Mouse (Mus musculus): ENCODE data around the gene Vmn1r210. TPM values are rescaled to one million over a fixed set of nuclear protein-coding genes. Genes with fewer than 3 reads are reported as not detected.
"Not testable (repeated sequence)": the region's sequence is repeated elsewhere in the genome, so short reads cannot be mapped to it uniquely, and the experiment has no call there.

Gene Vmn1r210
- not detected in 2 replicates for polyA plus RNA-seq (2015; fragmentation: Nextera tagmentation; extraction: Ambion mirVana)

- no peak for ATAC-seq (ENCODE audit: borderline replicate concordance, extremely low read depth, low FRiP score, low TSS enrichment)
- WGBS: 36% methylated on average over 4 of the region's 4 CpGs
- no peak within 1 kb of the TSS for H3K9ac ChIP-seq
Observed at GRCm38 (mm10) chr13:22831248-22831647, at the start of gene Vmn1r210. Vmn1r210 (minus strand) TSS chr13:22831348.

GRCm38 (mm10) chr13:22879257-22879656 is 48.1 kb upstream of the Vmn1r210 start:
- Histone ChIP-seq H3K9ac (no peak overlapping the region), H3K27ac (no peak overlapping the region), H3K9me3 (no peaks in the 10 kb centered on the region), H3K4me2 (no peak overlapping the region), H3K36me3 (no peaks in the 10 kb centered on the region), H3K4me1 (no peaks in the 10 kb centered on the region), H3K27me3 (no peaks in the 10 kb centered on the region), H3K4me3 (no peak overlapping the region)
- 89% methylated on average over 1 of the region's 1 CpGs for WGBS
- no peak for ATAC-seq (ENCODE audit: borderline replicate concordance, extremely low read depth, low FRiP score, low TSS enrichment)

More at GRCm38 (mm10) chr13:22831248-22831647, at the start of gene Vmn1r210:
- no peaks in the 10 kb centered on the region for H3K27me3 ChIP-seq
- no peaks in the 10 kb centered on the region for H3K36me3 ChIP-seq
- no peak within 1 kb of the TSS for H3K4me3 ChIP-seq
- H3K4me2 ChIP-seq: no peak within 1 kb of the TSS
- no peaks in the 10 kb centered on the region for H3K9me3 ChIP-seq
- H3K27ac ChIP-seq: no peak within 1 kb of the TSS
- H3K4me1 ChIP-seq: no peaks in the 10 kb centered on the region

- no peak within 1 kb of the TSS for H3K4me2 ChIP-seq
- WGBS: 50% methylated on average over 1 of the region's 1 CpGs
- ATAC-seq (ENCODE audit: borderline replicate concordance, extremely low read depth, low FRiP score, low TSS enrichment): no peak
- H3K27ac ChIP-seq: no peak within 1 kb of the TSS
- no peaks in the 10 kb centered on the region for H3K4me1 ChIP-seq
- H3K9me3 ChIP-seq: no peaks in the 10 kb centered on the region
- no peak within 1 kb of the TSS for H3K4me3 ChIP-seq
- H3K9ac ChIP-seq: no peak within 1 kb of the TSS
- no peaks in the 10 kb centered on the region for H3K27me3 ChIP-seq
- H3K36me3 ChIP-seq: no peaks in the 10 kb centered on the region
Observed at GRCm38 (mm10) chr13:22857461-22857860, 26.3 kb upstream of the Vmn1r210 start, which contains the start of gene Vmn1r211. Vmn1r211 (minus strand) TSS chr13:22857561.

- no peaks in the 10 kb centered on the region for H3K27me3 ChIP-seq
- WGBS: 62% methylated on average over 4 of the region's 4 CpGs
- H3K9me3 ChIP-seq: no peaks in the 10 kb centered on the region
- no peaks in the 10 kb centered on the region for H3K36me3 ChIP-seq
- no peaks in the 10 kb centered on the region for H3K4me1 ChIP-seq
- no peak overlapping the region for H3K27ac ChIP-seq
- H3K9ac ChIP-seq: no peak overlapping the region
- ATAC-seq (ENCODE audit: borderline replicate concordance, extremely low read depth, low FRiP score, low TSS enrichment): no peak
- no peak overlapping the region for H3K4me3 ChIP-seq
- H3K4me2 ChIP-seq: no peak overlapping the region
Observed at GRCm38 (mm10) chr13:22854760-22855159, 23.6 kb upstream of the Vmn1r210 start.

GRCm38 (mm10) chr13:22846798-22847197 is 15.7 kb upstream of the Vmn1r210 start:
- H3K4me3 ChIP-seq: no peak overlapping the region
- no peak overlapping the region for H3K4me2 ChIP-seq
- 74% methylated on average over 1 of the region's 1 CpGs for WGBS
- no peak for ATAC-seq (ENCODE audit: borderline replicate concordance, extremely low read depth, low FRiP score, low TSS enrichment)
- H3K9ac ChIP-seq: no peak overlapping the region
- H3K36me3 ChIP-seq: no peaks in the 10 kb centered on the region
- no peak overlapping the region for H3K27ac ChIP-seq
- no peaks in the 10 kb centered on the region for H3K9me3 ChIP-seq
- H3K27me3 ChIP-seq: no peaks in the 10 kb centered on the region
- H3K4me1 ChIP-seq: no peaks in the 10 kb centered on the region

GRCm38 (mm10) chr13:22844304-22844703 is 13.2 kb upstream of the Vmn1r210 start:
- H3K4me1 ChIP-seq; H3K4me3 ChIP-seq; H3K9me3 ChIP-seq; H3K9ac ChIP-seq; H3K4me2 ChIP-seq; H3K27me3 ChIP-seq; H3K27ac ChIP-seq; H3K36me3 ChIP-seq; ATAC-seq (ENCODE audit: borderline replicate concordance, extremely low read depth, low FRiP score, low TSS enrichment): not testable (repeated sequence)
- WGBS: 78% methylated on average over 3 of the region's 3 CpGs

- not testable (repeated sequence) for ATAC-seq (ENCODE audit: borderline replicate concordance, extremely low read depth, low FRiP score, low TSS enrichment); H3K27ac ChIP-seq; H3K27me3 ChIP-seq; H3K9ac ChIP-seq; H3K36me3 ChIP-seq; H3K4me1 ChIP-seq; H3K9me3 ChIP-seq; H3K4me3 ChIP-seq; H3K4me2 ChIP-seq
- 34% methylated on average over 7 of the region's 7 CpGs for WGBS
Observed at GRCm38 (mm10) chr13:22829395-22829794, 1.8 kb downstream of the Vmn1r210 start.

- 86% methylated on average over 1 of the region's 1 CpGs for WGBS
- not testable (repeated sequence) for ATAC-seq (ENCODE audit: borderline replicate concordance, extremely low read depth, low FRiP score, low TSS enrichment)
Observed at GRCm38 (mm10) chr13:22821601-22822000, 9.5 kb downstream of the Vmn1r210 start.

GRCm38 (mm10) chr13:22809582-22809981 is 21.6 kb downstream of the Vmn1r210 start, which contains the start of gene Vmn1r209:
Vmn1r209 (minus strand) TSS chr13:22809682.
- not testable (repeated sequence) for H3K4me1 ChIP-seq; ATAC-seq (ENCODE audit: borderline replicate concordance, extremely low read depth, low FRiP score, low TSS enrichment); H3K9ac ChIP-seq

More at GRCm38 (mm10) chr13:22821601-22822000, 9.5 kb downstream of the Vmn1r210 start:
- H3K36me3 ChIP-seq, H3K9me3 ChIP-seq, H3K4me3 ChIP-seq, H3K27ac ChIP-seq, H3K9ac ChIP-seq, H3K4me1 ChIP-seq, H3K27me3 ChIP-seq, H3K4me2 ChIP-seq: not testable (repeated sequence)

GRCm38 (mm10) chr13:22788096-22788495 is 43.1 kb downstream of the Vmn1r210 start:
- not testable (repeated sequence) for H3K4me3 ChIP-seq; H3K27ac ChIP-seq; H3K4me2 ChIP-seq; H3K27me3 ChIP-seq; H3K36me3 ChIP-seq; H3K4me1 ChIP-seq; ATAC-seq (ENCODE audit: borderline replicate concordance, extremely low read depth, low FRiP score, low TSS enrichment); H3K9ac ChIP-seq; H3K9me3 ChIP-seq
- 78% methylated on average over 3 of the region's 3 CpGs for WGBS

More at GRCm38 (mm10) chr13:22809582-22809981, 21.6 kb downstream of the Vmn1r210 start, which contains the start of gene Vmn1r209:
- not testable (repeated sequence) for H3K27ac ChIP-seq, H3K9me3 ChIP-seq, H3K4me2 ChIP-seq, H3K36me3 ChIP-seq, H3K4me3 ChIP-seq, H3K27me3 ChIP-seq

- H3K27me3 ChIP-seq; H3K36me3 ChIP-seq; H3K4me2 ChIP-seq; H3K4me3 ChIP-seq; H3K9me3 ChIP-seq; ATAC-seq (ENCODE audit: borderline replicate concordance, extremely low read depth, low FRiP score, low TSS enrichment); H3K27ac ChIP-seq; H3K9ac ChIP-seq; H3K4me1 ChIP-seq: not testable (repeated sequence)
Observed at GRCm38 (mm10) chr13:22784159-22784558, 47.0 kb downstream of the Vmn1r210 start.

GRCm38 (mm10) chr13:22777300-22777699 is 53.8 kb downstream of the Vmn1r210 start, which contains the start of gene Vmn1r208:
Vmn1r208 (minus strand) TSS chr13:22777400.
- no CpG with 5 or more reads among the region's 7 CpGs for WGBS

More at GRCm38 (mm10) chr13:22777300-22777699, 53.8 kb downstream of the Vmn1r210 start, which contains the start of gene Vmn1r208:
- H3K9ac ChIP-seq; H3K36me3 ChIP-seq; H3K4me3 ChIP-seq; H3K27ac ChIP-seq; H3K27me3 ChIP-seq; H3K9me3 ChIP-seq; H3K4me1 ChIP-seq; H3K4me2 ChIP-seq; ATAC-seq (ENCODE audit: borderline replicate concordance, extremely low read depth, low FRiP score, low TSS enrichment): not testable (repeated sequence)
